Comparison of ENCODE assay signal across 12 mouse cellular contexts in the genomic region with DNA sequence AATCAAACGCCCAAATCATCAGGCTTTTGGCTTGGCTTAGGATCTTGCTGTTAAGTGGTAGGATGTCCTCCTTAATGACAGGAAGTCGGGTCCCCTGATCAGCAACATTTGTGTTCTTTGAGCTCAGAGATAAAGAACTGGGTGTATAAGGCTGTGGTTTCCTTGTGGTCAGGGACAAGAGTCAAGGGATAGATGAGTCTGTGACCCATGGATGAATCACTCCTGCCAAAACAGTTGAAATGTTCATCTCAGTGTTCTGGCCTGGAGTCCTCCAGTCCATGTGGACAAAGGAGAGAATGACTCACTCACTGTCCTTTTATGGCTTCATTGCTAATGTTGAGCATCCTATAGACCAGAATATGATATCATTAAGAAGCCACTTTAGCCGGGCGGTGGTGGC.
A peak's percentile ranks its signal among the peaks of the same experiment; 100 is the strongest.
DNase-seq lines count a peak whose midpoint lies in the region; ATAC-seq and TF ChIP-seq lines count a peak whose summit lies in the region.
"Had no signal": no experiment of that assay in that cellular context is flagged by ENCODE, and none has a peak within 500 bp of the region (broad histone marks: within the 10 kb centered on the region; RNA-seq: fewer than 3 reads in every experiment).

No protein-coding gene starts in this region.

- H3K9me3 ChIP-seq in lung, embryonic 16.5 days (ENCODE audit: control insufficient read depth, low read length): no peaks in the 10 kb centered on the region
- H3K9me3 ChIP-seq in forebrain, embryonic 12.5 days: no peaks in the 10 kb centered on the region
- H3K9me3 ChIP-seq: limb, embryonic 10.5 days had no signal

- no peak overlapping the region for H3K4me2 ChIP-seq in lung, embryonic 16.5 days (ENCODE audit: low read depth, low read length)
- H3K4me2 ChIP-seq in forebrain, embryonic 12.5 days: no peak overlapping the region

- TF ChIP-seq POLR2A in olfactory bulb, adult 2 months (IDR thresholded peaks at IDR 0.05; ENCODE audit: insufficient read depth, low read depth, low read length): no peak

- H3K9ac ChIP-seq in lung, embryonic 16.5 days (ENCODE audit: low read length): no peak overlapping the region
- no peak overlapping the region for H3K9ac ChIP-seq in forebrain, embryonic 12.5 days

- H3K27me3 ChIP-seq in lung, embryonic 16.5 days (ENCODE audit: control insufficient read depth, insufficient read depth, low read depth, low read length): no peaks in the 10 kb centered on the region
- 0 out of 2 replicates have a peak, but pooled peaks cover 5% of the 10 kb centered on the region for H3K27me3 ChIP-seq in forebrain, embryonic 12.5 days

- WGBS in lung, embryonic 16.5 days: 60% methylated on average over 4 of the region's 4 CpGs
- WGBS in olfactory bulb, adult 2 months: 44% methylated on average over 4 of the region's 4 CpGs
- 88% methylated on average over 4 of the region's 4 CpGs for WGBS in forebrain, embryonic 12.5 days

- H3K4me3 ChIP-seq in lung, embryonic 16.5 days (ENCODE audit: low read length): no peak overlapping the region
- H3K4me3 ChIP-seq in olfactory bulb, adult 2 months (ENCODE audit: insufficient read depth, low read depth, low read length): no peak overlapping the region
- no peak overlapping the region for H3K4me3 ChIP-seq in forebrain, embryonic 12.5 days (replicated peaks)
- H3K4me3 ChIP-seq: erythroblast, embryonic 14.5 days; limb, embryonic 10.5 days had no signal

- 0 out of 2 replicates have a peak, but pooled peaks have one; percentile 26 for ATAC-seq in lung, embryonic 16.5 days (ENCODE audit: low read depth)
- no peak for ATAC-seq in forebrain, embryonic 12.5 days (ENCODE audit: low FRiP score)

- peaks cover 4% of the 10 kb centered on the region; the same call in 1 of the 2 replicates for H3K4me1 ChIP-seq in lung, embryonic 16.5 days (replicated peaks; ENCODE audit: control insufficient read depth, insufficient read depth, low read length)
- H3K4me1 ChIP-seq in olfactory bulb, adult 2 months (ENCODE audit: control insufficient read depth, insufficient read depth, low read length): peaks cover 5% of the 10 kb centered on the region; the same call in 1 of the 2 replicates
- H3K4me1 ChIP-seq in forebrain, embryonic 12.5 days: no peaks in the 10 kb centered on the region; the same call in 1 of the 2 replicates

- DNase-seq in heart, adult 18-20 months: peak; percentile 35 to 50
- no peak for DNase-seq in heart, postnatal 14 days
- no peak for DNase-seq in lung, adult 18-20 months
- peak; percentile 88 for DNase-seq in Muller cell, postnatal 12 days (ENCODE audit: inconsistent ontology term)
- DNase-seq: cerebellum, adult 11 months; kidney, adult 8-10 months had no signal

- no peak overlapping the region for H3K27ac ChIP-seq in lung, embryonic 16.5 days (ENCODE audit: low read length)
- H3K27ac ChIP-seq in olfactory bulb, adult 2 months (ENCODE audit: insufficient read depth, low read depth, low read length): peak overlapping the region; percentile 31; the same call in 1 of the 2 replicates
- no peak overlapping the region for H3K27ac ChIP-seq in forebrain, embryonic 12.5 days
- H3K27ac ChIP-seq: limb, embryonic 10.5 days; macrophage had no signal

- no peak for TF ChIP-seq CTCF in olfactory bulb, adult 2 months (IDR thresholded peaks at IDR 0.05; ENCODE audit: insufficient read depth, low read depth, low read length)

- no peaks in the 10 kb centered on the region for H3K36me3 ChIP-seq in lung, embryonic 16.5 days (ENCODE audit: control insufficient read depth, insufficient read depth, low read length)
- H3K36me3 ChIP-seq in forebrain, embryonic 12.5 days (replicated peaks): no peaks in the 10 kb centered on the region

- intact Hi-C loops in heart, postnatal 14 days (cut with DNase I): loop anchor here (5.0 kb wide), 2 partner anchors 84 to 96 kb away; no protein-coding TSS in a partner anchor

Comparison
In these comparisons a context has a peak if more than half of its experiments do, and no peak if none do; other contexts are left out.
1. DNase-seq: peak in heart, adult 18-20 months (2 of 2) and Muller cell, postnatal 12 days (single experiment); none in heart, postnatal 14 days (0 of 2) and lung, adult 18-20 months (0 of 2).